Mouse (Mus musculus): ENCODE measurements at regions not wholly inside any gene's neighbourhood (a gene's known extent, or its start where the extent isn't known, plus 50 kb on each side); places are given as distances from the start of the nearest gene placed in this dataset.

GRCm38 (mm10) chr17:41990804-41991203 lies 324.9 kb upstream of the Ptchd4 start:
- no peak for DNase-seq (ENCODE audit: inconsistent age in 2 of 2, low spot score in 1 of 2)

DNA sequence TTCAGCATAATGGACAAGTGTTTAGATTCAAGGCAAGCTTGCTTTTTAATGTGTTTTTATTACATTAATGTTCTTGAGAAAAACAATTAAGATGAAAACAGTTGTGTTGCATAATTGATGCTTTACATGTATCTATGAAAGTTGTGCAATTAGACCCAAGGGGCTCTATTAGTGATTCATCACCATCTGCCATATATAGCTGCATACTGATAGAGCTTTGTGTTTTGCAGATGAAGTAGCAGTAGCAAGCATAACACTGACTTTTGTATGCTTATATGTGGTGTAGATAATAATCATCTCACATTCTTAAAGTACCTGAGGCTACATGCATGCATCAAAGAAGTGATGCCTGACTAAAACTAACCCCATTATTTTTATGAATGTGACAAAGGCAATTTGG lies 307.3 kb upstream of the Ptchd4 start:
- DNase-seq (ENCODE audit: inconsistent age in 2 of 2, low spot score in 1 of 2): no peak

- DNase-seq (ENCODE audit: inconsistent age in 2 of 2, low spot score in 1 of 2): no peak
Observed at GRCm38 (mm10) chr17:42024295-42024694, 291.5 kb upstream of the Ptchd4 start.

DNA sequence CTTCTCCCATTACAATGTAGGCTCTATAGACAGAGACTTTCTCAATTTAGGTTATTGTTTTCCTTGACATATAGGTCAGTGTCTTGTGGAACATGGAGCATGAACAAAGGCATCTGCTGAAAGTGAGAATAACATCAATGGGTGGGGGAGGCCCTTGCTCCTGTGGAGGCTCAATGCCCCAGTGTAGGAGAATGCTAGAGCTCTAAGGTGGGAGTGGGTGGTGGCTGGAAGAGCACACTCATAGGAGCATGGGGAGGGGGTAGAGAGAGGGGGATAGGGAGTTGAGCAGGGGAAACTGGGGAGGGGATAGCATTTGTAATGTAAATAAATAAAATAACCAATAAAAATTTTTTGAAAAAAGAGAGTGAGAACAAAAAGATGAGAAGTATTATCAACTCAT lies 288.5 kb upstream of the Ptchd4 start:
- no peak for DNase-seq (ENCODE audit: inconsistent age in 2 of 2, low spot score in 1 of 2)

GRCm38 (mm10) chr17:42029452-42029851 lies 286.3 kb upstream of the Ptchd4 start:
- no peak for DNase-seq (ENCODE audit: inconsistent age in 2 of 2, low spot score in 1 of 2)

- DNase-seq (ENCODE audit: inconsistent age in 2 of 2, low spot score in 1 of 2): no peak
Observed at GRCm38 (mm10) chr17:42037089-42037488, 278.7 kb upstream of the Ptchd4 start.

DNA sequence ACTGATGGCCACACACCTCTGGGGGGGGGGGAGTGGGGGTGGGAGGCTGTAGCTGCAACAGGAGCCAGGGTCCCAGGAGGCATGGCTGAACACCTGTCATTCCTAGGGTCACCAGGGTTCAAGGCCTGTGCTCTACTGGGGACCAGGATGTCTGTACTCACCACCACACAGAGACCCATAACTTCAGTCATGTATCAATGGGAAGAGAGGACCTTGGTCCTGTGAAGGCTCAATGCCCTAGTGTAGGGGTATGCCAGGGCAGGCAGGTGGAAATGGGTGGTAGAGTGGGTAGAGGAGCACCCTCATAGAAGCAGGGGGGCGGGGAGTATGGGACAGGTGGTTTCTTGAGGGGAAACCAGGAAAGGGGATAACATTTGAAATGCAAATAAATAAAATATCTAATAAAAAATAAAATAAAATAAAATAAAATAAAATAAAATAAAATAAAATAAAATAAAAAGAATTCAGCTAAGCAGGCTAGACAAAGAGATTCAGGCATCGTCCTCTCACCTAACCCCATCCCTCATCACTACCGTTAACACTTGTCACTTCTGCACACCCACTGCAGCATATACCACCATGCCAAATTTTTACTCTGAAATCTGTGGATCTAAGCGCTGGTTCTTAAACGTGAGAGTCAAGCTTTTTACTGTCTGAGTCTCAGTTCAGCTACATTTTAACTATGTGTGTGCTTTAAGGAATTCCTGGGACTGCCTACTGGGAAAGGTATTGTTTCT lies 265.8 kb upstream of the Ptchd4 start:
- DNase-seq (ENCODE audit: inconsistent age in 2 of 2, low spot score in 1 of 2): no peak

GRCm38 (mm10) chr17:42090764-42091452 lies 224.8 kb upstream of the Ptchd4 start:
- DNase-seq (ENCODE audit: inconsistent age in 2 of 2, low spot score in 1 of 2): no peak

GRCm38 (mm10) chr17:42113684-42114083 lies 202.1 kb upstream of the Ptchd4 start:
- no peak for DNase-seq (ENCODE audit: inconsistent age in 2 of 2, low spot score in 1 of 2)

- peak in 1 of 2 experiments; percentile 25 for DNase-seq (ENCODE audit: inconsistent age in 2 of 2, low spot score in 1 of 2)
Observed at GRCm38 (mm10) chr17:42120759-42121158, 195.0 kb upstream of the Ptchd4 start.

DNA sequence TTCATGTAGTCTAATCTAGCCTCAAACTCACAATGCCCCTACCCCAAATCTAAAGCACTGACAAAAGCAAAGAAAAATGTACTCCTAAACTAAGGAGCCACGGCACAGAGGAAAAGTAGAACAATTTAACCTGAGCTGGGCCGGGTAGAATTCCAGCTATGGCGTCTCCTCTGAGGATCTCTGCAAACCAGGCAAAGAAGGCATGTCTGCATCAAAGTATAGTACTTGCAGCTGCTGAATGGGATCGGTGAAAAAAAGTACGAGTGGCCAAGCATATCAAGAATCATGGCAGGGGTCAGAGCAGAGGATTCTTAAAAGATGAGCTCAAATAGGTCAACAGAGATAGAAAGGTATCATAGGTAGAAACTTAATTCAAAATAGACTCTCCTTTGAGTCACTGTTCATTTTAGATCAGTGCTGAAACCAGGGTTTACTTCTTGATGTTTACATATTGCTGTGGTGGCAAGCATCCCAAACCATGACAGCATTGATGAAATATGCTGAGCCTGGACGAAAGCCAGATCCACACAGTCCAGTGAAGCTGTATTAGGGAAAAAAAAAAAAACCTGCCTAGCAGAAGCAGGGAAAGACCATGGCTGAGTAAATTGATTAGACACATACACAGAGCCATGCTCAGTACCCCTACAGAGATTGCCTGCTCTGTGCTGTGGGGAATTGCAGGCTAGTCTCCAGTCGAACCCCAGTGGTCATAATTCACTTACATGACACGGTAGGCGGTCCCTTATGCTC lies 189.1 kb upstream of the Ptchd4 start:
- DNase-seq (ENCODE audit: inconsistent age in 2 of 2, low spot score in 1 of 2): peak; percentile 18 to 66

DNA sequence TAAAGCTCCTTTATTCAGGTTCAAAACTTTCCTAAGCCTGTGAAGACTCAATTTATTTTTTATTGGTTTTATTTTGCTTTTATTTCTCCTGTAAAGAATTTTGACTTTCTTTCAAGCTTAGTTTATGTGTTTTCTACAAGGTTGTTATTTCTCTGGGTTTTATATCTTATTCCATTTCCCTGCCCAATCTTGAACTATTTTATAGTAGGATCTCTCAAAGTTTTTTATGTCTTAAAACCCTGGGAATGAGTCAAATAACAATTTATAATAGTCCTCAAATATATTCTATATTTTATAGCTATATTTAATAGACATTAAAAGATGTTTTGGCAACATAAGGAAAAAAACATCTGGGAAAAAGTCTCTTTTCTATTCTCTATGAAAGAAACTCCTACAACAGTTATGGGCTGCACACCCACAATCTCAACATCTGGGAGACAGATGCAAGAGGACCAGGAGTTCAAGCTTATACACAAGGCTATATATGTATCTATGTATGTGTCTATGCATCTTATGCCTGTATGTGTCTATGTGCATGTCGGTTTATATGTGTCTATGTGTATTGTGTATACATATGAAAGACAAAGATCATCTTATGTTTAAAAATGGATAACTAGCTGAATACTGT lies 146.2 kb upstream of the Ptchd4 start:
- no peak for DNase-seq (ENCODE audit: inconsistent age in 2 of 2, low spot score in 1 of 2)

DNA sequence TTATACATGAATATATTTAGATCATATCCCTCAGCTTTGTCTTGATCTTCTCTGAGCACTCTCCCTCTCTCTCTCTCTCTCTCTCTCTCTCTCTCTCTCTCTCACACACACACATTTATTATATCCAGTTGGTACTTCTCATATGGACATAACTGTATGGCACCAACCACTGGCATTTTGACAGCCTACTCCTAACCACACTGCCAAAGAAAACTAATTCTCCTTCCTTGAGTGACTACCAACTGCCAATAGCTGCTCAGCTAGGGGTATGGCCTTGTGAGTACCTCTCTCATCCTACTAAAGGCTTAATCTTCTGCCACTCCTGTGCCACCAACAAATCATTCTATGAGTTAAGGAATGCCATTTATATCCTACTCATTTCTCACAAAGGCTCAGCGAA lies 127.2 kb upstream of the Ptchd4 start:
- no peak for DNase-seq (ENCODE audit: inconsistent age in 2 of 2, low spot score in 1 of 2)

- DNase-seq (ENCODE audit: inconsistent age in 2 of 2, low spot score in 1 of 2): no peak
Observed at GRCm38 (mm10) chr17:42190206-42190902, 125.4 kb upstream of the Ptchd4 start.
